Mouse (Mus musculus) hindbrain, embryonic 11.5 days (tissue): ENCODE data around the gene Bahd1. TPM values are rescaled to one million over a fixed set of nuclear protein-coding genes. Genes with fewer than 3 reads are reported as not detected.

Experiments
- ATAC-seq: fragments of 200-750 bp; cut with Nextera tagmentation; 2 replicates; pipeline ENCODE4 v1.8.0; 2017; ENCODE audit warnings: mild to moderate bottlenecking, moderate TSS enrichment, moderate library complexity; ENCODE audit not compliant: low FRiP score
- DNase-seq: peaks from one replicate; pipeline ENCODE4 v3.0.0-alpha.2; 2015; ENCODE audit warnings: low spot score
- H3K27ac ChIP-seq: fragments of 300-500 bp; sonication (generic); 2 replicates; pipeline ENCODE4 v1.5.1; 2014; ENCODE audit warnings: mild to moderate bottlenecking, low read depth, low read length
- H3K27me3 ChIP-seq: fragments of 300-500 bp; sonication (generic); 2 replicates; pipeline ENCODE4 v1.6.1; 2014; ENCODE audit warnings: mild to moderate bottlenecking, low read length, moderate library complexity, mixed read lengths; ENCODE audit not compliant: control insufficient read depth, insufficient read depth
- H3K36me3 ChIP-seq: fragments of 300-500 bp; sonication (generic); 2 replicates; pipeline ENCODE4 v1.6.1; 2014; ENCODE audit warnings: mild to moderate bottlenecking, low read length, moderate library complexity, mixed read lengths; ENCODE audit not compliant: control insufficient read depth, insufficient read depth
- H3K4me1 ChIP-seq: fragments of 300-500 bp; sonication (generic); replicated peaks from 2 replicates; pipeline ENCODE4 v1.6.1; 2014; ENCODE audit warnings: low read length, mixed read lengths; ENCODE audit not compliant: control insufficient read depth, insufficient read depth
- H3K4me2 ChIP-seq: fragments of 300-500 bp; sonication (generic); replicated peaks from 2 replicates; pipeline ENCODE4 v1.6.1; 2014; ENCODE audit warnings: mild to moderate bottlenecking, low read depth, low read length
- H3K4me3 ChIP-seq: fragments of 300-500 bp; sonication (generic); 2 replicates; pipeline ENCODE4 v1.5.1; 2014; ENCODE audit warnings: low read depth, low read length
- H3K9ac ChIP-seq: fragments of 300-500 bp; sonication (generic); 2 replicates; pipeline ENCODE4 v1.6.1; 2014; ENCODE audit warnings: low read depth, low read length
- H3K9me3 ChIP-seq: fragments of 300-500 bp; sonication (generic); 2 replicates; pipeline ENCODE4 v1.6.1; 2016; ENCODE audit warnings: low read length; ENCODE audit not compliant: control insufficient read depth
- WGBS: fragments of 180-500 bp; shearing (Covaris S2); extraction: QIAGEN DNeasy Blood & Tissue Kit; methylation state at CpG from one replicate; pipeline ENCODE4 v1.1.7; 2014; 5-methylcytosine and 5-hydroxymethylcytosine counted together
- polyA plus RNA-seq: library from polyadenylated mRNA; unstranded; fragments of >200 nt; fragmentation: Nextera tagmentation; extraction: Ambion mirVana; gene quantifications from 2 replicates; pipeline ENCODE4 v1.2.1, GENCODE M21; 2014

The Bahd1 gene
- polyA plus RNA-seq, 1 experiment from 2014 or later = 2.1 TPM

DNA sequence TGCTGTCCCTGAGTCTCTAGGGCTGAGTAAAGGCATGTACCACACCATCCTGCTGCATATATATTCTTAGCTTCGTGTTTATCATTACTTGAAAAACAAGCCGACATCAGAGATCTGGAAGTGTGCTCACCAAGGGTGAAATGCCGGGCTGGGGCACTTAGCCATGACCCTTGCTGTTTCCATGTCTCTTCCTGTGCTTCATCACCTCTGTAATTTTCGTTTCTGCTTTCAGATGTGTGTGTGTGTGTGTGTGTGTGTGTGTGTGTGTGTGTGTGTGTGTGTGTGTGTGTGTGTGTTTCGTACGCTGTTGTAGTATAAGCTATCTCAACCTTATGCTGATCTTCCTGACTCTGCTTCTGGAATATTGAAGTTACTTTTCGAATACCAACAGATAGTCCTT, 41.2 kb downstream of the Bahd1 start:
- WGBS = 87% methylated on average over 7 of the region's 7 CpGs
- Histone ChIP-seq H3K4me1 (no peaks in the 10 kb centered on the region), H3K4me3 (no peak overlapping the region), H3K27me3 (no peaks in the 10 kb centered on the region), H3K27ac (no peak overlapping the region), H3K9me3 (no peaks in the 10 kb centered on the region), H3K9ac (no peak overlapping the region), H3K4me2 (no peak overlapping the region), H3K36me3 (no peaks in the 10 kb centered on the region)
- DNase-seq (no peak), ATAC-seq (no peak)

DNA sequence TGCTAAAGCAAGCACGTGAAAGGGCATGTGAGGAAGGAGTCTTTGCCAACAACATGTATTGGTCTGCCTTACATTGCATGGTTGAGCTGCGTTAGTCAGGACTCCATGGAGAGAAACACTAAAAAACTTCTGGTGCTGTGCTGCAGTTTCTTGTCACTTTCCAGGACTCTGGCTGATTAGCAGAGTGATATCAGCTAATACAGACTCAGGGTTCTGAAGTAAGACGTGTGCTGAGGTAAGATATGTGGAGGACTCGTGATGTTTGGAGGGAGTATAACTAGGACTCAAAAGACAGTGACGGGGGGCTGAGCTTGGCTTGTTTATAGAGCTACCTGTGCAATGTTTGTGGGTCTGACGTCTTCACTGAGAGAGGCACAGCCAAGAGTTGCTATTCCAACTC, 43.1 kb downstream of the Bahd1 start:
- Histone ChIP-seq H3K9ac (no peak overlapping the region), H3K36me3 (no peaks in the 10 kb centered on the region), H3K4me2 (no peak overlapping the region), H3K4me1 (no peaks in the 10 kb centered on the region), H3K27ac (no peak overlapping the region), H3K4me3 (no peak overlapping the region), H3K27me3 (no peaks in the 10 kb centered on the region), H3K9me3 (no peaks in the 10 kb centered on the region)
- DNase-seq (no peak), ATAC-seq (no peak)
- 87% methylated on average over 6 of the region's 6 CpGs for WGBS

DNA sequence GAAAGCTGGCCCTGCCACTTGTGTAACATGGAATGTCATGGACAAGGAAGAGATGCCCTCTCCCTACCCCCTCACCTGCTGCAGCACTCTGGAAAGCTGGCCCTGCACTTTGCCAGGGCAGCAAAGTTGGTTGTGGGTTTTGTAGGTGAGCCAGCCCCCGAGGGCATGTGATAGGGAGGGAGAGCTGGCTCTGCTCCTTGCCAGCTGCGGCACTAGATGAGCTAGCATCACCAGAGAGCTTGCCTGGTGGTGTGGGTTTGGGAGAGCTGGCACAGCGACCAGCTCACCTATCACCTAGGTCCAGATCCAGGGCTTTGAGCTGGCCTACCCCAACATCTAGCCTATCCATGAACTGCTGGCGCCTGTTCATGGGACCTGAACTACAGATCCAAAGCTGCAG, 48.6 kb downstream of the Bahd1 start:
- no peaks in the 10 kb centered on the region for H3K9me3 ChIP-seq
- no peaks in the 10 kb centered on the region for H3K4me1 ChIP-seq
- no peaks in the 10 kb centered on the region for H3K36me3 ChIP-seq
- no peaks in the 10 kb centered on the region for H3K27me3 ChIP-seq
- H3K4me3 ChIP-seq = no peak overlapping the region
- H3K9ac ChIP-seq = no peak overlapping the region
- no peak overlapping the region for H3K27ac ChIP-seq
- no peak for DNase-seq
- 81% methylated on average over 4 of the region's 4 CpGs for WGBS
- H3K4me2 ChIP-seq = no peak overlapping the region
- no peak for ATAC-seq

DNA sequence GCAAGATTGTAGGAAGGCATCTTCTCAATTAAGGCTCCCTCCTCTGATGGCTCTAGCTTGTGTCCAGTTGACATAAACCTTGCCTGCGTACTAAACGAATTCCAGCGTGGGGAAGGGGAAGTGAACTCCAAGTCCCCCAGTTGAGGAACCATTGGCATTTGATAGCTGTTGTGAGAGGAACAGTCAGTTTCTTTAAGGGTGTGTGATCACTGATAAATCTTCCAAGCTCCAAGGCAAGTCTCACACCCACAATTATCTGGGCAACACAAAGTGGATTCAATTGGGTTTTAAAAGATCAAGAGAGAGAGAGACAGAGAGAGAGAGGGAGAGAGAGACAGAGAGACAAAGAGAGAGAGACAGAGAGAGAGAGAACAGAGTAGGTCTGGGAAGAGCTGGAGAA, 49.5 kb downstream of the Bahd1 start:
- DNase-seq (no peak), ATAC-seq (no peak)
- Histone ChIP-seq H3K4me2 (no peak overlapping the region), H3K9me3 (no peaks in the 10 kb centered on the region), H3K4me1 (no peaks in the 10 kb centered on the region), H3K9ac (no peak overlapping the region), H3K36me3 (no peaks in the 10 kb centered on the region), H3K27ac (no peak overlapping the region), H3K27me3 (no peaks in the 10 kb centered on the region), H3K4me3 (no peak overlapping the region)
- WGBS = 73% methylated on average over 3 of the region's 3 CpGs

DNA sequence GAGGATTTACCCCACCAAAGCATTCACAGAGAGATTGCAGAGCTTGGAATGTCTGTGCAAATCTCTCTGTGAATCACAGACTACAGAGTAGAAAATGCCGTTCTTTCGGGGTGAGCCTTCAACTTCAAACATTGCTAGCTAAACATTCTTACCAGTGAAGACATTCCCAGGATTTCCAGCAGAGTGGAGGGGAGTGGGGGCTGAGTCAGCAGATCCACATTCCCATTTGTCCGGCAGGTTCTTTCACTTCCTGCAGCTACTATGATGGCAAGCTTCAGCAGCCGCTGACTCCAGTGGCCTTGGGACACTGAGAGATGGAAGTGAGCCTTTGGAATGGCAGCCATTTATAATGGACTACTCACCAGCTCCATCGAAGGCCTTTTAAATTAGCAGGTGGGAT, 56.3 kb downstream of the Bahd1 start:
- WGBS = 77% methylated on average over 5 of the region's 5 CpGs
- Histone ChIP-seq H3K36me3 (no peaks in the 10 kb centered on the region), H3K4me3 (no peak overlapping the region), H3K27ac (no peak overlapping the region), H3K4me2 (no peak overlapping the region), H3K4me1 (no peaks in the 10 kb centered on the region), H3K9ac (no peak overlapping the region), H3K9me3 (no peaks in the 10 kb centered on the region), H3K27me3 (no peaks in the 10 kb centered on the region)
- DNase-seq (no peak), ATAC-seq (no peak)

DNA sequence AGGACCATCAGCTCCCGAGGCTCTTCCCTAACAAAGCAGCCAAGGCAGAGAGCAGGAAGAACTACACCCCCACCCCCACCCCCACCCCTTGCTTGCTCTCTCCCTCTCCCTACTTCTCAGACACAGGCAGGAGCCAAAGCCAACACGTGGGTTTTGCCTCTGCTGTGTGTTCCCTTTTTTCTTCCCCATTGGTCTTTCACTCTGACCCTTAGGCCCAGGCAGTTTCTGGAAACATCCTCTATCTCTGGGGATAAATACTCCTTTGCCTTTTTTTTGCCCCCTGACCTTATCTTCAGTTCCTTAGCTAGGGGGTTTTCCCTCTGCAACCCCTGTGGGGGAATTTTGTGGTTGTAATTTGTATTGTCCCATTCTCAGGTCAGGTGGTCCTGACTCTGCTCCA, 59.5 kb downstream of the Bahd1 start:
- H3K27me3 ChIP-seq = no peaks in the 10 kb centered on the region
- no peak overlapping the region for H3K4me3 ChIP-seq
- 17% methylated on average over 2 of the region's 2 CpGs for WGBS
- ATAC-seq = no peak
- H3K4me2 ChIP-seq = no peak overlapping the region
- no peak for DNase-seq
- H3K9ac ChIP-seq = no peak overlapping the region
- no peaks in the 10 kb centered on the region for H3K4me1 ChIP-seq
- H3K36me3 ChIP-seq = no peaks in the 10 kb centered on the region
- H3K9me3 ChIP-seq = no peaks in the 10 kb centered on the region
- H3K27ac ChIP-seq = no peak overlapping the region

DNA sequence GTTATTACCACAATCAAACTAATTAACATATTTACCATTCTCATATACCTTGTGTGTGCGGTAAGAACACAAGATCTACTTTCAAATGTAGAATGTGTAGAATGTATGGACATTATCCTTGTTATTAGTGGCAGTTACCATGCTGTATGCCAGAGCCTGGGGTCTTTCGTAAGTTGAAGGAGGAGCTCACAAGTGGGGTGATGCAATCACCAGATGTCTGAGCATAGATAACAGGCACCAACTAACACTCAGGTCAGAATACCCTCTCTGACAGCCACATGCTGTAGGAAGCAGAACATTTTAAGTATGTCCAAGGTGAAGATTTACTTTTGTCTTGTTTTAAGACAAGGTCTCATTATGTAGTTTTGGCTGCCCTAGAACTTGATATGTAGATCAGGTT, 60.2 kb downstream of the Bahd1 start:
- H3K4me3 ChIP-seq = no peak overlapping the region
- no peak overlapping the region for H3K9ac ChIP-seq
- H3K4me1 ChIP-seq = no peaks in the 10 kb centered on the region
- H3K4me2 ChIP-seq = no peak overlapping the region
- WGBS = 99% methylated on average over 2 of the region's 2 CpGs
- no peak for DNase-seq
- H3K27ac ChIP-seq = no peak overlapping the region
- no peaks in the 10 kb centered on the region for H3K27me3 ChIP-seq
- H3K9me3 ChIP-seq = no peaks in the 10 kb centered on the region
- no peak for ATAC-seq
- no peaks in the 10 kb centered on the region for H3K36me3 ChIP-seq

DNA sequence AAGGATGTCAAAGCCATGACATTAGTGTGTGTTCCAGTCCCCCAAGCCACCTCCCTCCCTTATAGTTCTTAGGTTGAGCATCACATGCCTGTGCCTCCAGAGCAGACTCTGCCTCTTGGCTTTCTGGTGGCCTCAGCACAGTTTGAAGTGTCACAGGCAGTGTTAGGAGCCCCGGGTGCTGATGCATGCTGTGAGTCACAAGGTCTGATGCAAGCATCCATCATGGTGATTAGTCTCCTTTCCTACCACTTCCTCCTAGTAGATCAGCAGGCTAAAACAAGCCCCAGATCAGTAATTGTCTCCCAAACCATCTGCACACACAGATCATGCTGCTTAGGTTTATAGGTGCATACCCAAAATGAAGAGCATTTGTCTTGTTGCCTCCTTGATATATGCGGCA, 61.4 kb downstream of the Bahd1 start:
- no peak for DNase-seq
- WGBS = 56% methylated on average over 2 of the region's 2 CpGs
- H3K4me3 ChIP-seq = no peak overlapping the region
- H3K4me2 ChIP-seq = no peak overlapping the region
- H3K27ac ChIP-seq = no peak overlapping the region
- no peak overlapping the region for H3K9ac ChIP-seq
- no peaks in the 10 kb centered on the region for H3K36me3 ChIP-seq
- H3K27me3 ChIP-seq = no peaks in the 10 kb centered on the region
- no peaks in the 10 kb centered on the region for H3K4me1 ChIP-seq
- no peak for ATAC-seq
- H3K9me3 ChIP-seq = no peaks in the 10 kb centered on the region

DNA sequence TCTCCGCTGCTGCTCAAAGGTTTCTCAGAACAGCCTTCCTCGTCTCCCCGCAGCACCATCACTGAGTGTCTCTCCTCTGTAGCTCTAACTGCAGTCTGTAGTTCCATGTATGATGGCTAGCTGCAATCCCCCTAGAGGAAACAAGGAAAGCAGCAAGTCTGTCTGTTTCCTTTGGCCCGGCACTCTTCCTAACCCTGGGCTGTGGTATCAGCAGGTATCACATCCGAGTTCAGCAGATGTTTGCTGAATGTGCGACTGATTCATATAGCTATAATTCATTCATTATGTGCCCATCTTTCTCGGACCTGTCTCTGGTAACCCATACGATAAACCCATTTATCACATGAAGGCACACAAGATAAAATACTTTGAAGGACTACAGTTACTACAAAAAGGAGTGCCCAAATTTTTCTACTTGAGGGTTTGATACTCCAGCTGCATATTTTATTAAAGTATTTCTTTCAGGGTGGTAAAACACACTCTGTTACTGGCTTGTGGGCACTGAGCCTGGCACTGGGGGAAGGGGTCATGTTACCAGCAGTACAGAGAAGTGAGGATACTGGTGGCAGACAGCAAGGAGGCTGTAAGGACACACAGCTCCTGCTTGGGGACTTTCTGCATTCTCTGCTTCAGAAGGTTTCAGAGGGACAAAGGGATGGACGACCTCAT, 63.0 kb downstream of the Bahd1 start:
- Histone ChIP-seq H3K27ac (no peak overlapping the region), H3K9me3 (no peaks in the 10 kb centered on the region), H3K36me3 (no peaks in the 10 kb centered on the region), H3K27me3 (no peaks in the 10 kb centered on the region), H3K4me3 (no peak overlapping the region), H3K4me1 (no peaks in the 10 kb centered on the region), H3K9ac (no peak overlapping the region), H3K4me2 (no peak overlapping the region)
- DNase-seq = no peak
- no peak for ATAC-seq
- 61% methylated on average over 9 of the region's 9 CpGs for WGBS
